ENCODE assay signal across 8 mouse cellular contexts in genomic region chr2:38285781-38286432, GRCm38 (mm10). TPM values are rescaled to one million over a fixed set of nuclear protein-coding genes. Genes with fewer than 3 reads are reported as not detected.
DNase-seq lines count a peak whose midpoint lies in the region; ATAC-seq and TF ChIP-seq lines count a peak whose summit lies in the region.

No protein-coding gene starts in this region.

- no peaks in the 10 kb centered on the region for H3K36me3 ChIP-seq in lung, embryonic 15.5 days
- no peaks in the 10 kb centered on the region for H3K36me3 ChIP-seq in kidney, postnatal 0 days (ENCODE audit: insufficient read depth, low read length)
- H3K36me3 ChIP-seq in neural tube, embryonic 12.5 days = no peaks in the 10 kb centered on the region

- H3K4me1 ChIP-seq in lung, embryonic 15.5 days = peaks cover 11% of the 10 kb centered on the region
- peaks cover 6% of the 10 kb centered on the region; the same call in 1 of the 2 replicates for H3K4me1 ChIP-seq in embryonic fibroblast, embryonic 13.5 days (ENCODE audit: control insufficient read depth, insufficient read depth, low read length)
- H3K4me1 ChIP-seq in kidney, postnatal 0 days (replicated peaks; ENCODE audit: insufficient read depth, low read length) = peaks cover 5% of the 10 kb centered on the region
- H3K4me1 ChIP-seq in neural tube, embryonic 12.5 days = peaks cover 12% of the 10 kb centered on the region

- peak overlapping the region; percentile 96 for H3K4me3 ChIP-seq in lung, embryonic 15.5 days
- H3K4me3 ChIP-seq in embryonic fibroblast, embryonic 13.5 days (ENCODE audit: insufficient read depth, low read length) = peak overlapping the region; percentile 78
- peak overlapping the region; percentile 90 for H3K4me3 ChIP-seq in kidney, postnatal 0 days (replicated peaks; ENCODE audit: low read depth, low read length)
- peak overlapping the region; percentile 82 for H3K4me3 ChIP-seq in neural tube, embryonic 12.5 days

- H3K4me2 ChIP-seq in lung, embryonic 15.5 days = peak overlapping the region; percentile 68
- peak overlapping the region; percentile 61 for H3K4me2 ChIP-seq in kidney, postnatal 0 days (ENCODE audit: low read length)
- peak overlapping the region; percentile 78 for H3K4me2 ChIP-seq in neural tube, embryonic 12.5 days (replicated peaks)

- peak overlapping the region; percentile 90 for H3K9ac ChIP-seq in lung, embryonic 15.5 days
- peak overlapping the region; percentile 82; the same call in 1 of the 2 replicates for H3K9ac ChIP-seq in kidney, postnatal 0 days (ENCODE audit: low read depth, low read length)
- H3K9ac ChIP-seq in neural tube, embryonic 12.5 days = peak overlapping the region; percentile 84; the same call in 1 of the 2 replicates

- no peak for ATAC-seq in lung, embryonic 15.5 days (ENCODE audit: borderline replicate concordance, extremely low read depth, low FRiP score, low TSS enrichment)
- no peak for ATAC-seq in kidney, postnatal 0 days (replicated peaks; ENCODE audit: low FRiP score, low read depth)
- no peak for ATAC-seq in neural tube, embryonic 12.5 days (ENCODE audit: low FRiP score, low read depth)
- ATAC-seq in frontal cortex, adult (ENCODE audit: low TSS enrichment) = no peak

- no peak for DNase-seq in lung, postnatal 10 days
- peak; percentile 25 for DNase-seq in kidney, postnatal 0 days (ENCODE audit: low spot score)
- DNase-seq in gastrocnemius, postnatal 14 days = no peak
- no peak for DNase-seq in testis, postnatal 14 days (ENCODE audit: low spot score)

- no peak for TF ChIP-seq CTCF in embryonic fibroblast, embryonic 13.5 days (IDR thresholded peaks at IDR 0.05; ENCODE audit: borderline replicate concordance, insufficient read depth, low read length)
- no peak for TF ChIP-seq CTCF in kidney, postnatal 0 days (IDR thresholded peaks at IDR 0.05; ENCODE audit: low read depth)

- intact Hi-C loops in gastrocnemius, postnatal 14 days (cut with DNase I; ENCODE audit: low total_unique reads) = no loop called here

- no peaks in the 10 kb centered on the region for H3K9me3 ChIP-seq in lung, embryonic 15.5 days
- no peaks in the 10 kb centered on the region for H3K9me3 ChIP-seq in kidney, postnatal 0 days (replicated peaks; ENCODE audit: low read length)
- H3K9me3 ChIP-seq in neural tube, embryonic 12.5 days = no peaks in the 10 kb centered on the region

- TF ChIP-seq POLR2A in embryonic fibroblast, embryonic 13.5 days (IDR thresholded peaks at IDR 0.05; ENCODE audit: low read depth, low read length) = no peak

- WGBS in lung, embryonic 15.5 days = 47% methylated on average over 4 of the region's 4 CpGs
- 58% methylated on average over 4 of the region's 4 CpGs for WGBS in kidney, postnatal 0 days
- 75% methylated on average over 4 of the region's 4 CpGs for WGBS in neural tube, embryonic 12.5 days

- H3K27ac ChIP-seq in lung, embryonic 15.5 days = peak overlapping the region; percentile 92; the same call in 1 of the 2 replicates
- no peak overlapping the region for H3K27ac ChIP-seq in embryonic fibroblast, embryonic 13.5 days (ENCODE audit: insufficient read depth, low read length)
- peak overlapping the region; percentile 89 for H3K27ac ChIP-seq in kidney, postnatal 0 days
- no peak overlapping the region for H3K27ac ChIP-seq in neural tube, embryonic 12.5 days

- no peaks in the 10 kb centered on the region for H3K27me3 ChIP-seq in lung, embryonic 15.5 days
- H3K27me3 ChIP-seq in kidney, postnatal 0 days (ENCODE audit: insufficient read depth, low read length) = no peaks in the 10 kb centered on the region
- no peaks in the 10 kb centered on the region; the same call in 1 of the 2 replicates for H3K27me3 ChIP-seq in neural tube, embryonic 12.5 days (replicated peaks)

RNA-seq across cellular contexts. Expression of gene Dennd1a, which starts 1.3 kb away (rescaled TPM):
- polyA plus RNA-seq in lung, embryonic 15.5 days (2015; fragmentation: Nextera tagmentation; extraction: Ambion mirVana) = 9.9 and 12.0 TPM in 2 replicates
- polyA plus RNA-seq in embryonic fibroblast, embryonic 13.5 days (2011; ENCODE audit: insufficient read length, low read depth, missing spikeins) = 17.3 and 25.7 TPM in 2 replicates
- polyA plus RNA-seq in kidney, postnatal 0 days (2015; fragmentation: Nextera tagmentation; extraction: Ambion mirVana) = 10.1 and 10.6 TPM in 2 replicates
- 13.3 and 18.8 TPM in 2 replicates for polyA plus RNA-seq in neural tube, embryonic 12.5 days (2016; fragmentation: Nextera tagmentation; extraction: Ambion mirVana)
- total RNA-seq in gastrocnemius, postnatal 14 days (2021) = 10 to 100 TPM; 17.5 to 20.4 TPM

RNA-seq across cellular contexts. Expression of gene Lhx2, which starts 53.2 kb away (rescaled TPM):
- polyA plus RNA-seq in lung, embryonic 15.5 days (2015; fragmentation: Nextera tagmentation; extraction: Ambion mirVana) = 0.05 TPM in 1 of 2 replicates, not detected in the other
- polyA plus RNA-seq in embryonic fibroblast, embryonic 13.5 days (2011; ENCODE audit: insufficient read length, low read depth, missing spikeins) = 0.70 and 1.0 TPM in 2 replicates
- 0.07 TPM in 1 of 2 replicates, not detected in the other for polyA plus RNA-seq in kidney, postnatal 0 days (2015; fragmentation: Nextera tagmentation; extraction: Ambion mirVana)
- polyA plus RNA-seq in neural tube, embryonic 12.5 days (2016; fragmentation: Nextera tagmentation; extraction: Ambion mirVana) = 6.9 and 7.5 TPM in 2 replicates
- total RNA-seq in gastrocnemius, postnatal 14 days (2021) = under 1 TPM; 0.23 to 0.29 TPM

Comparison
In these comparisons a context has a peak if more than half of its experiments do, and no peak if none do; other contexts are left out.
1. H3K27ac ChIP-seq: peak in lung, embryonic 15.5 days (single experiment) and kidney, postnatal 0 days (single experiment); none in embryonic fibroblast, embryonic 13.5 days (single experiment) and neural tube, embryonic 12.5 days (single experiment).
2. Peak in every context shown above with its lines, with median percentiles within 50 percentile points of each other: H3K4me2 ChIP-seq, H3K4me3 ChIP-seq and H3K9ac ChIP-seq.